Mouse (Mus musculus): ENCODE measurements around the gene Ubl3. TPM values are rescaled to one million over a fixed set of nuclear protein-coding genes. Genes with fewer than 3 reads are reported as not detected.

Gene Ubl3
- polyA plus RNA-seq, 1 experiment from 2014 or later: 36.3 TPM

DNA sequence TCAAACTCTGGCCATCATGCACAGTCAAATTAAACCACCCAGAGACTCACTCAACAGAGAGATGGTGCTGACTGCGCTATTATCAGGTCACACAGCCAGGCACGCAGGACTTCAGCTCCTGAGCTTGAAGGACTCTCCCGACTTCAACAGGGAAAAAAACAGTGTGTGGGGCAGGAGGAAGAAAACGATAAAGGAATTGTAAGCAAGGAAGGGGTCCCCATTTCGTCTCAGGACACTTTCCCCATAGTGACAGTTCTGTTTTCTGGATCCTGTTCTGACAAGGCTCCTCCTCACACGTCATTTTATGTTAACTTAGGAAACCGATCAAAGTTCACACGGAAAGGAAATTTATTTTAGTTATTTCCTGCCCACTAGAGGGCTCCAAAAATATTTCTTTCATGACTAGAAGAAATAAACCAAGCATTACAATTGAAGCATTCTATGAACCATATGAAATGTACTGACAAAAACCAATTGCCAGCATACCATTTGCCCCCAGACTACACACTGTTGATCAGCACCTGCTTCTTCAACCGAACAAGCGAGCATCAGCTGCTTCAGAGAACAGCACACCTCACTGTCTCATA is 4.6 kb downstream of the Ubl3 start:
- Histone ChIP-seq H3K36me3 (no peaks in the 10 kb centered on the region), H3K4me2 (no peak overlapping the region; the same call in 1 of the 2 replicates), H3K9ac (no peak overlapping the region), H3K27ac (no peak overlapping the region), H3K9me3 (replicated peaks) (no peaks in the 10 kb centered on the region), H3K27me3 (replicated peaks) (peaks cover 11% of the 10 kb centered on the region; the same call in 1 of the 2 replicates), H3K4me3 (no peak overlapping the region), H3K4me1 (peaks cover 67% of the 10 kb centered on the region)
- 28% methylated on average over 10 of the region's 10 CpGs for WGBS (ENCODE audit: insufficient replicate concordance)
- ATAC-seq: no peak

DNA sequence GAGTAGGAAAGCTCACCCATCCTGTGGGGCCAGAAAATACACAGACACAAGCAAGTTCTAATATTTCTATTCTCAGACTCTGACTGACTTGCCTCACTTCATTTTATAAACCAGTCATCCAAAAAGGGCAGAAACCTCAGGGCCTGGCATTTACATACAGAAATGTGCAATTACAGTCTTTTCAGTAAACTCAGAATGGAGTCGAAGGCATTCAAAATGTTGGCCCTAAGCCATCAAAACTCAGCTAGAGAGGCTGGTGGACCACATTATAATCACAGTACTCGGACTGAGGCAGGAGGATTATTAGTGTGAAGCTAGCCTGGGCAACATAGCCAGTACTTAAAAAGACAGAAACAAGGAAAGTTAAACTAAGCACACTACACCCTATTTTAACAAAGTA is 5.6 kb downstream of the Ubl3 start:
- no peak overlapping the region for H3K4me3 ChIP-seq
- no peak for ATAC-seq
- H3K4me2 ChIP-seq: no peak overlapping the region
- peaks cover 7% of the 10 kb centered on the region; the same call in 1 of the 2 replicates for H3K27me3 ChIP-seq (replicated peaks)
- no peaks in the 10 kb centered on the region for H3K36me3 ChIP-seq
- H3K4me1 ChIP-seq: peaks cover 73% of the 10 kb centered on the region
- no peak overlapping the region for H3K9ac ChIP-seq
- WGBS (ENCODE audit: insufficient replicate concordance): 67% methylated on average over 2 of the region's 2 CpGs
- no peak overlapping the region for H3K27ac ChIP-seq
- H3K9me3 ChIP-seq (replicated peaks): no peaks in the 10 kb centered on the region

DNA sequence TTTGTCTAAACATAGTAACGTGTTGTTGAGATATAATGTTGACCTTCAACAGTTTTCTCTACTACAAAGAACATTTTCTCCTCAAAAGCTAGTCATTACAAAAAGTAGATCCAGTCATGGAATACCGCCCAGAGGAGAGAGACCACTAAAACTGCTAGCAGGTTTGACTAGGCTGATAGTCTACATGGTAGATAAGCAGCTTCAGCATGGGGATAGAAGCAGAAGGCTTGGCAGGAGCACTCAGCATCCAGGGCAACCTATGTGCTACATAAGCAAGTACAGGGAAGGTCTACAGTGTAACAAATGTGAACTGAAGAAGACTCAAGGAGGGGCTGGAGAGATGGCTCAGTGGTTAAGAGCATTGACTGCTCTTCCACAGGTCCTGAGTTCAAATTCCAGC is 7.9 kb downstream of the Ubl3 start:
- no peak overlapping the region for H3K9ac ChIP-seq
- no peak for ATAC-seq
- H3K36me3 ChIP-seq: no peaks in the 10 kb centered on the region
- no peaks in the 10 kb centered on the region for H3K27me3 ChIP-seq (replicated peaks)
- peaks cover 76% of the 10 kb centered on the region for H3K4me1 ChIP-seq
- H3K9me3 ChIP-seq (replicated peaks): no peaks in the 10 kb centered on the region
- no peak overlapping the region for H3K4me3 ChIP-seq
- WGBS (ENCODE audit: insufficient replicate concordance): 67% methylated on average over 2 of the region's 2 CpGs
- no peak overlapping the region for H3K27ac ChIP-seq
- no peak overlapping the region for H3K4me2 ChIP-seq

DNA sequence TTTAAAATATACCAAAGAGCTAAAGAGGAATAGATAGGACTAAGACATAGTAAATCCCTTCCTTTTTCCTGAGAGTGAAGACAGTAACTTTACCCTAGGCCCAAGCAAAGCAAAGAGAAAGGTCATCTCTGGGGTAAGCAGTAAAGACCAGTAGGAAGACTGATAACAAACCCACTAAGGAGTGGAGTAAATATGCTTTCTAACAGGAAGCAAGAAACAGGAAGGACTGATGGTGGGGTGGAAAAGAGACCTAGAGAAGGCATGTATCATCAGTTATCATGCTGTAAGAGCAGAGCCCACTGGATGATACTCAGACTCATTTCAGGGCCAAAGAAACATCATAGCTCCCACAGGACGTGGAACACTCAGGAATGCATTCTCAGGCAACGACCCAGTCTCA is 10.4 kb downstream of the Ubl3 start:
- Histone ChIP-seq H3K36me3 (no peaks in the 10 kb centered on the region), H3K9ac (no peak overlapping the region), H3K27me3 (replicated peaks) (no peaks in the 10 kb centered on the region), H3K9me3 (replicated peaks) (no peaks in the 10 kb centered on the region), H3K4me3 (no peak overlapping the region), H3K4me2 (no peak overlapping the region), H3K27ac (no peak overlapping the region), H3K4me1 (peaks cover 65% of the 10 kb centered on the region)
- ATAC-seq: no peak
- WGBS (ENCODE audit: insufficient replicate concordance): 15% methylated on average over 2 of the region's 2 CpGs

DNA sequence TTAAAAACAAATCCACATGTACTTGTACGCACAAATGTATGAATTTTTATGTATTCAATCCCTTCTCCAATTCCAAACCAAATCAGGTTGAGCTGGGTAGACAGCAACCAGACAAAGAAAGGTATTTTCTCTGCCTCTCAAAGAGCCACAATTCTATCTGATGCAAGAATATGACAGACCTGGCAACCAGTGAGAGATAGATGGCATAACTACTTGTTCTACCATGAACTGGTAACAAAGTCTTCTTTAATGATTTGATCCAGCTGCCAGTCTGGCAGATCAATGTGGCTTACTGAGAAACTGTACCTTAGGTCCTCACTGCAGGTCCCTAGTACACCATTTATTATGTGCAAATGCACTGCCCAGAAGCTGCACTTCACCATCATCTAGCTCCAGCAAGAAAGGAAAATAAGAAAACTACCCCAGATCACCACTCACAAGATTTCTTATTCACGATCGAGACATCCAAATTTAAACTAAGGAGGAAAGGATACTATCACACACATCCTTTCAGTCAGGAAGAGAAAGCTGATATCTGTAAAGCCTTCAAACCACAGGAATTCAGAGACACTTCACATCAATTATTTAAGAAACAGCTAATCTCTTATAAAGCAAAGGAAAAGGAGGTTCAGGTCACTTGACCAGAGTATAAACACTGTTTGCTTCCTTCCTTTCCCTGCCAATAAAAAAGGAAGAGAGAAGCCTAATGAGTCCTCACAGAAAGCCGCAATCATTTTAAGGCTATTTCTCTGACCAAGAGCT is 16.7 kb downstream of the Ubl3 start:
- H3K27me3 ChIP-seq (replicated peaks): no peaks in the 10 kb centered on the region
- H3K4me3 ChIP-seq: no peak overlapping the region
- no peak overlapping the region for H3K4me2 ChIP-seq
- WGBS (ENCODE audit: insufficient replicate concordance): 33% methylated on average over 4 of the region's 4 CpGs
- H3K9me3 ChIP-seq (replicated peaks): no peaks in the 10 kb centered on the region
- H3K4me1 ChIP-seq: peaks cover 51% of the 10 kb centered on the region
- H3K9ac ChIP-seq: no peak overlapping the region
- no peak overlapping the region for H3K27ac ChIP-seq
- no peaks in the 10 kb centered on the region for H3K36me3 ChIP-seq
- ATAC-seq: no peak

DNA sequence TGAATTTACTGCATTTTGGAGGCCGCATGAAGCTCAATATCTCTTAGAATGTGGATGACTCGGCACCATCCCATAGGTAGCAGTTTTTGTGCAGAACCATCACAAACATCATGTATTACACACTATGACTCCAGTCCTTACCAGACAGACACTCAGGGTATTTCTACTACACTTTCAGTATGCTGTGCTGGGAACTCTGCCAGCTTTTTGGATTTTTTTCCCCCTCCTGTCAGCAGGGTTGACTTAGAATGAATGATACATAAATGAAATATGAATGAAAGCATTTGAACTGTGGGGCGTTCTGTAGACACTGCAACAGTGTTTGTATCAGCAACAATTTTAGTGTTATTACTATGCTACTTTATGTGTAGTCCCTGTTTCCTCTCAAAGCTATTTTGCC is 17.9 kb downstream of the Ubl3 start:
- Histone ChIP-seq H3K27ac (no peak overlapping the region), H3K9ac (no peak overlapping the region), H3K4me2 (no peak overlapping the region), H3K27me3 (replicated peaks) (no peaks in the 10 kb centered on the region), H3K4me1 (peaks cover 39% of the 10 kb centered on the region), H3K36me3 (no peaks in the 10 kb centered on the region), H3K4me3 (no peak overlapping the region), H3K9me3 (replicated peaks) (no peaks in the 10 kb centered on the region)
- no peak for ATAC-seq
- WGBS (ENCODE audit: insufficient replicate concordance): 72% methylated on average over 3 of the region's 3 CpGs

DNA sequence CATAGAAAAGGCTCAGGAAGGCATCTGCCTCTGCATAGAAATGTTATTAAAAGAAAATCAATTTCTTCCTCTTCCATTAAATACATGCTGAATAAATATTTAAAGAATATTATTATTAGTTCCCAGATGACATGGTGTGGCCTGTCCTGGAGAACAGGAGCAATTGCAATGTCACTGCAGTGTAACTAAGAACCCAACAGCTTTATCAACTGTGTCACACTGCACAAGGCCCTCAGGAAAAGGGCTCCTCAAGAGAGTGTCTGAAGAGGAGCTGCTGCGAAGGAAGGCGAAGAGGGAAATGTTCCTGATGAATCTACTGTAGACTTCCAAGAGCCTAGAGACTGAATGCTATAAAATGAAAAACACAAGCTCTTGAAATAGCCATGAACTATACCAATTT is 18.7 kb downstream of the Ubl3 start:
- peaks cover 38% of the 10 kb centered on the region for H3K4me1 ChIP-seq
- WGBS (ENCODE audit: insufficient replicate concordance): 47% methylated on average over 2 of the region's 2 CpGs
- ATAC-seq: no peak

DNA sequence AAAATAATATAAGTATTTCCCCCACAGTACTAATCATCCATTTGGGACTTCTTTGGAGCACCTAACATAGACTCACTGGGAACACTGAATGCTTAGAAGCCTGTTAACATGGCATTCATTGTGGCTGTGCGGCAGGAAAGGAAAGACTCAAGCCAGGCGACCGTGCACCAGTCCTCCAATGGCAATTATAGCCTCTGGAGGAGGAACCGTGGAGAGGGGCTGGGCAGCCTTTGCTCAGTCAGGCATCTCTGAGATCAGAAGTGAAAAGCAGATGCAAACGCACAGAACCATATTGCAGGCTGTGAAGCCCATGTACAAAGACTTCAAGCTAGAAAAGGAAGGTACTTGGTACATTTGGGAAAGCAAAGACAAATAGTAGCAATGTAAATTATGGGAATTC is 20.4 kb downstream of the Ubl3 start:
- ATAC-seq: no peak
- 51% methylated on average over 5 of the region's 5 CpGs for WGBS (ENCODE audit: insufficient replicate concordance)
- Histone ChIP-seq H3K27me3 (replicated peaks) (no peaks in the 10 kb centered on the region), H3K27ac (no peak overlapping the region), H3K4me2 (no peak overlapping the region), H3K9ac (no peak overlapping the region), H3K4me1 (peaks cover 36% of the 10 kb centered on the region), H3K36me3 (no peaks in the 10 kb centered on the region), H3K9me3 (replicated peaks) (no peaks in the 10 kb centered on the region), H3K4me3 (no peak overlapping the region)

More for the DNA sequence above, 18.7 kb downstream of the Ubl3 start:
- no peak overlapping the region for H3K9ac ChIP-seq
- no peak overlapping the region for H3K27ac ChIP-seq
- H3K4me3 ChIP-seq: no peak overlapping the region
- H3K4me2 ChIP-seq: no peak overlapping the region
- H3K27me3 ChIP-seq (replicated peaks): no peaks in the 10 kb centered on the region
- H3K9me3 ChIP-seq (replicated peaks): no peaks in the 10 kb centered on the region
- no peaks in the 10 kb centered on the region for H3K36me3 ChIP-seq

DNA sequence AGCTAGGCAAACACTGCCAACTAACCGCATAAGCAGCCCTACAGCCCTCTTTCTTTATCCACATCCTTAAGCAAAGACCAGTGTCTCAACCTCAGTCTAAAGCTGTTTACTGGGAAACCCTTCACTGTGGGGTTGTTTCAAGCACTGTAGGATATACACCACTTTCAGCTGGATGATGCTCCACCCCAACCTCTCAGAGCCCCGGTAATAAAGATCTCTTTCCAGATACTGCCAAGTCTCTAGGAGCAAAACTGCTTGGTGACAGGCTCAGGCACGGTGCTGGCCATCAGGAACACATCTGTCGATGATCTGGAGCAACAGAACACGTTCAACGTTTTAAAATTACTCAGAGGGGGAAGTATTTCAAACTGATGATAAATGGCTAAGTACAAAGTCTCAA is 25.0 kb downstream of the Ubl3 start:
- no peak overlapping the region for H3K4me3 ChIP-seq
- ATAC-seq: no peak
- H3K36me3 ChIP-seq: no peaks in the 10 kb centered on the region
- no peak overlapping the region for H3K4me2 ChIP-seq
- no peak overlapping the region for H3K9ac ChIP-seq
- no peaks in the 10 kb centered on the region for H3K9me3 ChIP-seq (replicated peaks)
- 26% methylated on average over 6 of the region's 6 CpGs for WGBS (ENCODE audit: insufficient replicate concordance)
- no peak overlapping the region for H3K27ac ChIP-seq
- H3K4me1 ChIP-seq: peaks cover 12% of the 10 kb centered on the region
- no peaks in the 10 kb centered on the region for H3K27me3 ChIP-seq (replicated peaks)

DNA sequence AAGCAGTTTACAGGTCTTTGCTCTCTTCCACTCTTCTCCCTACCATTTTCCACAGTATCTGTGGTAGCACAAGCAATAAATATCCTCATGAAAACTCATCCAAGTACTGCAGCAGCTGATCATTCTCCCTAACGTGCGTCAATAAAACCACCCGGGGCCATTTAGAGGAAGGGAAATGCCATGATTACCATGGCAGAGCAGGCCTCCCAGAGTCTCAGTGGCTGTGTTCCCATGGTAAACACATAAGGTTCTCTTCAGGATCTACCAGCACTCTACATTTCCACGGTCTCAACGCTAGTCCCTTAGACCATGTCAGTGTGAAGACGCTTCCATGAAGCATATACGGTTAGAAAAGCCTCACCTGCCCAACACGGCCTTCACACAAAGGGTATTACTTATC is 26.0 kb downstream of the Ubl3 start:
- H3K36me3 ChIP-seq: no peaks in the 10 kb centered on the region
- no peak overlapping the region for H3K9ac ChIP-seq
- no peak overlapping the region for H3K4me3 ChIP-seq
- no peak for ATAC-seq
- H3K4me2 ChIP-seq: no peak overlapping the region
- WGBS (ENCODE audit: insufficient replicate concordance): 76% methylated on average over 8 of the region's 8 CpGs
- H3K4me1 ChIP-seq: peaks cover 12% of the 10 kb centered on the region
- no peaks in the 10 kb centered on the region for H3K9me3 ChIP-seq (replicated peaks)
- H3K27me3 ChIP-seq (replicated peaks): no peaks in the 10 kb centered on the region
- H3K27ac ChIP-seq: no peak overlapping the region

DNA sequence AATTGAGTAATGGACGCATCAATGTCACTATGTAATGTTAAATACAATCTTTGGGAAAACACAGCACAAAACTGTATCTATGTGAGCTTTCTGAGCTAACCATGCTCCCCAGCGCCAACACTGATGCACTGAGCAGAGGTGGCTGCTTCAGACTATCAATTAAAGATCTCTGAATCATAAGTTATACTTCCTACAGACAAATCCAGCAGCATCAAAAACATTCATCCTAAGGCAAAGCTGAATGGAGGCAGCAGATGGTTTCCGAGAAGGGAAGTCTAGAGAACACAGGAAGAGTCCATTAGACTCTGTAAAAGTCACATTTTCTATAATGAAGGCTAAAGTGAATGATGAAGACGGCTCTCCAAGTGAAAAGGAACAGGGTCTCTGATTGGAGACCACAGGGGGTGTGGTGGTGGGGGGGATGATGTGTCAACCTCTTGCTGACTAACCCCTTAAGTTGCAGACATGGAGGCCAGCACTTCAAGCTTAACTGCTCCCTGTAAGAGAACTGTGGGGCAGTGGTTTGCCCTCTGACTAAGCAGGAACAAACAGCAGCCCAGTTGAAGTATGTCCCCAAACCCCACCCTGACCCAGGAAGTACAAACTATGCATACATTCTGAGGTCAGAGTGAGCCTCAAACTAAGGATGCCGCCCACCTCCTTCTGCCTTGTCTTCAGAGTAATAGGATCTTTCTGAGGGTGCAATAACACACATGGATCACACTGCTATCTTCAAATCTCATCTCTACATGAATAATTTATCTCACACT is 29.2 kb downstream of the Ubl3 start:
- 61% methylated on average over 5 of the region's 5 CpGs for WGBS (ENCODE audit: insufficient replicate concordance)
- no peak overlapping the region for H3K27ac ChIP-seq
- no peak overlapping the region for H3K4me2 ChIP-seq
- H3K4me3 ChIP-seq: no peak overlapping the region
- ATAC-seq: no peak
- H3K27me3 ChIP-seq (replicated peaks): no peaks in the 10 kb centered on the region
- H3K9ac ChIP-seq: no peak overlapping the region
- H3K36me3 ChIP-seq: no peaks in the 10 kb centered on the region
- no peaks in the 10 kb centered on the region for H3K9me3 ChIP-seq (replicated peaks)
- peaks cover 10% of the 10 kb centered on the region for H3K4me1 ChIP-seq

DNA sequence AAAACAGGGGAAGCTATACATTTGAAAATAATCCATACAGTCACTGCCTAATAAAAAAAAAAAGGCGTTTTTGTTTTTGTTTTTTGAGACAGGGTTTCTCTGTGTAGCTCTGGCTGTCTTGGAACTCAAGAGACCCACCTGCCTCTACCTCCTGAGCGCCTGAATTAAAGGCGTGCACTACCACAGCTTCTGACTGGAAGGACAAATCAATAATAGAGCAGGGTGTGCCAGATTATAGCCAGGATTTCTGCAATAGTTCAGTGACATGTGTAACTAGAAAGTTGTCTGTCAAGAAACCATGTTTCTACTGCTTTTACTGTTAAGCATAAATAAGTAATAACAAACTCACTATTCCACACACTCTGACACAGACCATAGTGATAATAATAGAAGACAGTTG is 30.2 kb downstream of the Ubl3 start:
- Histone ChIP-seq H3K4me3 (no peak overlapping the region), H3K9me3 (replicated peaks) (no peaks in the 10 kb centered on the region), H3K27ac (no peak overlapping the region), H3K9ac (no peak overlapping the region), H3K4me2 (no peak overlapping the region), H3K4me1 (peaks cover 5% of the 10 kb centered on the region), H3K36me3 (no peaks in the 10 kb centered on the region), H3K27me3 (replicated peaks) (no peaks in the 10 kb centered on the region)
- WGBS (ENCODE audit: insufficient replicate concordance): 67% methylated on average over 3 of the region's 3 CpGs
- ATAC-seq: no peak

Measured in liver, embryonic 12.5 days (tissue).